Mouse (Mus musculus) thymus, adult 2 months (tissue): ENCODE results near the gene Cept1. TPM values are rescaled to one million over a fixed set of nuclear protein-coding genes. Genes with fewer than 3 reads are reported as not detected.

Experiments used
- DNase-seq: peaks from one replicate; pipeline ENCODE4 v3.0.0; 2021
- H3K27ac ChIP-seq: fragments of 200-500 bp; 2 replicates; pipeline ENCODE4 v1.5.1; 2012; ENCODE audit warnings: low read length, control low read depth; ENCODE audit not compliant: control insufficient read depth, insufficient read depth
- H3K27me3 ChIP-seq: fragments of 200-500 bp; 2 replicates; pipeline ENCODE4 v1.6.1; 2012; ENCODE audit warnings: mild to moderate bottlenecking, low read length, moderate library complexity, mixed read lengths; ENCODE audit not compliant: control insufficient read depth, insufficient read depth
- H3K36me3 ChIP-seq: fragments of 200-500 bp; 2 replicates; pipeline ENCODE4 v1.6.1; 2012; ENCODE audit warnings: mild to moderate bottlenecking, low read length, moderate library complexity; ENCODE audit not compliant: control insufficient read depth, insufficient read depth
- H3K4me1 ChIP-seq: fragments of 200-500 bp; replicated peaks from 2 replicates; pipeline ENCODE4 v1.6.1; 2012; ENCODE audit warnings: low read length; ENCODE audit not compliant: control insufficient read depth, insufficient read depth
- H3K4me3 ChIP-seq: fragments of 200-500 bp; 2 replicates; pipeline ENCODE4 v1.5.1; 2012; ENCODE audit warnings: mild to moderate bottlenecking, low read length, control low read depth, moderate library complexity; ENCODE audit not compliant: control insufficient read depth, insufficient read depth
- CTCF ChIP-seq: fragments of 200-500 bp; IDR thresholded peaks from 2 replicates; pipeline ENCODE4 v1.5.1; 2012; ENCODE audit warnings: mild to moderate bottlenecking, control low read depth, low read length, moderate library complexity, borderline replicate concordance; ENCODE audit not compliant: control insufficient read depth, poor library complexity, insufficient read depth; ENCODE audit errors: extremely low read depth
- POLR2A ChIP-seq: fragments of 200-500 bp; IDR thresholded peaks from 2 replicates; pipeline ENCODE4 v1.6.1; 2012; ENCODE audit warnings: mild to moderate bottlenecking, low read length, control low read depth, moderate library complexity; ENCODE audit not compliant: control insufficient read depth, poor library complexity, insufficient read depth; ENCODE audit errors: extremely low read depth
- WGBS: fragments of 180-500 bp; shearing (Covaris S2); methylation state at CpG from one replicate; pipeline ENCODE4 v1.1.7; 2018; 5-methylcytosine and 5-hydroxymethylcytosine counted together
- polyA plus RNA-seq: library from polyadenylated mRNA; depleted of rRNA; stranded (reverse); fragments of >200 nt; gene quantifications from 2 replicates; pipeline ENCODE4 v1.2.3, GENCODE M21; 2012

Cept1 gene
- polyA plus RNA-seq, 1 experiment = 24.4 TPM

DNA sequence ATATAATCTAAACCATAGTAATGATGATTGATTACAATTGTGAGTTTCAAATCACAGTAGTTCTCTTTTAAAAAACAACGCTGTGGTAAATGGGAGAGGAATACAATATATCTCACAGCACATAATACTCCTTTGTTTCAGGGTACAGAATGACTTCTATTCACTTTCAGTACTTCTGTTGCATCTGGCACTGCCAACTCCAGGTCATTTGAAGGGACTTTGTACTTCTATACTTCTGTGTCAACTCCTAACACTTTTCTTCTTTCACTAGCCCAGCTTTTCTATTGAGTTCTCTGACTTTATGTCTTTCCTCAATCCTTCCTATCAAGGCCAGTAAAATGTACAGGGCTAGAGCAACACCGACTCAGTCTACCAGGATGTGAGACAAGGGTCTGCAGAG lies 21.2 kb downstream of the Cept1 start:
- H3K36me3 ChIP-seq = no peaks in the 10 kb centered on the region
- no peak overlapping the region for H3K27ac ChIP-seq
- TF ChIP-seq CTCF = no peak
- no peak for TF ChIP-seq POLR2A
- no peak for DNase-seq
- no peaks in the 10 kb centered on the region; the same call in 1 of the 2 replicates for H3K4me1 ChIP-seq
- H3K4me3 ChIP-seq = no peak overlapping the region
- H3K27me3 ChIP-seq = no peaks in the 10 kb centered on the region
- WGBS = 99% methylated on average over 2 of the region's 2 CpGs

DNA sequence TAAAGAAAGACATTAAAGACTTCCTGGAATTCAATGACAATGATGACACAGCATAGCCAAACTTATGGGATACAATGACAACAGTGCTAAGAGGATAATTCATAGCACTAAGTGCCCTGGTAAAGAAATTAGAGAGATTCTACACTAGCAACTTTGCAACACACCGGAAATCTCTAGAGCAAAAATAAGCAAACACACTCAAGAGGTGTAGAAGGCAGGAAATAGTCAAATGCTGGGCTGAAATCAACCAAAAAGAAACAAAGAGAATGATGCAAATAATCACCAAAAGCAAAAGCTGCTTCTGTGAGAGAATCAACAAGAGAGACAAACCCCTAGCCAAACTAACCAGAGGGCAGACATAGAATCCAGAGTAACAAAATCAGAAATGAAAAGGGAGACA lies 24.9 kb downstream of the Cept1 start:
- Histone ChIP-seq H3K4me3 (no peak overlapping the region), H3K27me3 (no peaks in the 10 kb centered on the region), H3K27ac (no peak overlapping the region), H3K4me1 (no peaks in the 10 kb centered on the region; the same call in 1 of the 2 replicates), H3K36me3 (no peaks in the 10 kb centered on the region)
- WGBS = 100% methylated on average over 1 of the region's 1 CpGs
- DNase-seq = no peak
- no peak for TF ChIP-seq POLR2A
- TF ChIP-seq CTCF = no peak

DNA sequence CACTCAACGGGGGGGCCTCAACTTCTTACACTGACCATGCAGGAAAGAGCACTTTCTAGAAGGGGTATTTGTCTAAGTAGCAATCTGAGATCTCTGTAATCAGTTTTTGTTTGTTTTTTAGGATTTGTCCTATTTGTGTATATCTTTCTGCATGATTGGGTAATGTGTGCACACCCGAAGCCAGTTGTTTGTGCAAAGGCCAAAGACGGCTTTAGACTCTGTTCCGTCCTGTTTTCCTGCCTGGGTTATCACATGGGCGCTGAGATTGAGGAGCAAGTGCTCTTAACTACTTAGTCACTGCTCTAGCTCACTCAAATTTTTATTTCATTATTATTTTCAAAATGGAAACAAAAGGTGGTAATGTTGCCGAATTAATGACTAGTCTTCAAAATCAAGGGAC lies 32.6 kb downstream of the Cept1 start:
- H3K36me3 ChIP-seq = peaks cover 3% of the 10 kb centered on the region; the same call in 1 of the 2 replicates
- no peak overlapping the region for H3K4me3 ChIP-seq
- DNase-seq = no peak
- 96% methylated on average over 6 of the region's 6 CpGs for WGBS
- no peak overlapping the region for H3K27ac ChIP-seq
- H3K27me3 ChIP-seq = no peaks in the 10 kb centered on the region
- TF ChIP-seq POLR2A = no peak
- TF ChIP-seq CTCF = no peak
- no peaks in the 10 kb centered on the region for H3K4me1 ChIP-seq

DNA sequence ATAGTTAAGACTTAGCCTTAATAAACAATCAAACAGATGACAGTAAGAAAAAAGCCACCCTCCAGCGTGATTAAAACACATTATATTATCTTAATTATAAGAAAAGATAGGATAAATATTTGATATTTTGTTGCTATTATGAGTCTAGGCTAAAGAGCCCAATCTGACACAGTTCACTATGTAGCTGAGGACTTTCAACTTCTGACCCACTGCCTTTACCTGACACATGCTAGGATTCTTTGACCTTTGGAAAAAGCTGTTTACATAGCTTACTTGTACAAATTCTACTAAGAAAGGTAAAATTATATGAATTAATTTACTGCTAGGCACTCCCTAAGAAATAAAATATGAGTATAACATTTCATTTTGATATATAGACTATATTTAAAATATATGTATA lies 36.9 kb downstream of the Cept1 start:
- Histone ChIP-seq H3K36me3 (peaks cover 3% of the 10 kb centered on the region; the same call in 1 of the 2 replicates), H3K4me1 (no peaks in the 10 kb centered on the region), H3K27me3 (no peaks in the 10 kb centered on the region), H3K27ac (no peak overlapping the region), H3K4me3 (no peak overlapping the region)
- TF ChIP-seq CTCF = no peak
- TF ChIP-seq POLR2A = no peak
- 89% methylated on average over 1 of the region's 1 CpGs for WGBS
- DNase-seq = no peak

DNA sequence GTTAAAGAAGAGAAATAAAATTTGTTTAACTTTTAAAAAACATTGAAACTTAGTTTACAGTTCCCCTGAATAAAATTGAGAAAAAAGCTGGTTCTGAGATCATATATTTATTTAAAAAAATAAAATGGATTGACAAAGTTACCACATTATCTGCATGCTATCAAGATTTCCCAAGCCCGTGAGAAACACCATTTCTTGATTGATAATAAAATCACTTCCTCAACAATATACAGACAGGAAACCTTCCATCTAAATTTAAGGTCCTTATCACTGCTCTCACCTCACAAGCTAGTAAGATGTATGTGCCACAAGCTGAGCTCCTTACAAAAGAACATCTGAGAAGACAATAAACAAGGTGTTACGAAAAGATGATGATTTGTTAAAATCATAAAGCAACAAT lies 44.7 kb downstream of the Cept1 start:
- Histone ChIP-seq H3K4me1 (no peaks in the 10 kb centered on the region), H3K4me3 (no peak overlapping the region), H3K36me3 (peaks cover 48% of the 10 kb centered on the region), H3K27ac (no peak overlapping the region), H3K27me3 (no peaks in the 10 kb centered on the region)
- TF ChIP-seq CTCF (no peak), POLR2A (no peak)
- 85% methylated on average over 2 of the region's 2 CpGs for WGBS
- no peak for DNase-seq

DNA sequence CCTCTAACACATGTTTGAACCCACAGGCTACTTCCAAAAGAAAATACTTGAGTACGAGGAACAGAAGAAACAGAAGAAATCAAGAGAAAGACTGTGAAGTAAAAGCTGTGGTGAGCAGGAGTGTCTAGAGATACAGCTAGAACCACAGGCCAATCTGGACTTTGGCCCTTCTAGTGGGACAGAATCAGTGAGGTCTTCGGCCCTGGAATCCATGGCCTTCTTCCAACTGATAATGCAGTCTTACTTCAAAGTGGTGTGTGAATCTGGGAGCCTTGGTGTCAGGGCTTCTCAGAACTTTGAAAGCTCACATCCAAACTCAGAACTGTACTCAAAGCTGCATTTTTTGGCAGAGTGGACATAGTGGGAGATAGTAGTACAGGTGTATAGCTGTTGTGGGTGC lies 47.1 kb downstream of the Cept1 start:
- Histone ChIP-seq H3K4me1 (no peaks in the 10 kb centered on the region), H3K4me3 (no peak overlapping the region), H3K27ac (no peak overlapping the region), H3K27me3 (no peaks in the 10 kb centered on the region), H3K36me3 (peaks cover 48% of the 10 kb centered on the region)
- DNase-seq = no peak
- 99% methylated on average over 2 of the region's 2 CpGs for WGBS
- TF ChIP-seq POLR2A (no peak), CTCF (no peak)

DNA sequence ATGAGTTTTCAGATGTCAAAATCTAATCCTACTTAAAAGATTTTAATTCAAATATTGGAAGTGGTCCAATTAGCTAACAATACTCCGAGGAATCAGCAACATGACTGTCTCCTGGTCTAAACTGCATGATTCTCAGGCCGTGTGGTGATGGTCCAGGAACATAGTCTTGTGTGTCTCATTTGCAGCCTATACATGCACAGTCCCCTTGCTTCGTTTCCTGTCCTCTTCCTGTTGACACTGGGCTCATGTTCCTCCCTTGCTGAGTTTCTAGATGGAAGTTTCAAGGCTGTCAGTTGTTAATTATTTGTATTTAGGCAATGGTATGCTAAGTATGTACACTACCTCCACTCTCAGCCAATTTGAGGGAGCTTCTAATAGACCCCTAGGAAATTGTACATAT lies 50.6 kb downstream of the Cept1 start:
- Histone ChIP-seq H3K36me3 (peaks cover 20% of the 10 kb centered on the region), H3K4me1 (0 out of 2 replicates have a peak, but pooled peaks cover 3% of the 10 kb centered on the region), H3K27ac (no peak overlapping the region), H3K4me3 (no peak overlapping the region), H3K27me3 (no peaks in the 10 kb centered on the region)
- WGBS = 61% methylated on average over 3 of the region's 3 CpGs
- no peak for DNase-seq
- TF ChIP-seq CTCF (no peak), POLR2A (no peak)
